Mouse (Mus musculus) liver, embryonic 14.5 days (tissue): ENCODE data around the gene 1520401A03Rik. TPM values are rescaled to one million over a fixed set of nuclear protein-coding genes. Genes with fewer than 3 reads are reported as not detected.
A peak's percentile ranks its signal among the peaks of the same experiment; 100 is the strongest.

ENCODE experiments used
- ATAC-seq: fragments of 200-750 bp; cut with Nextera tagmentation; 2 replicates; pipeline ENCODE4 v1.8.0; 2017; ENCODE audit warnings: moderate number of reproducible peaks, mild to moderate bottlenecking, moderate library complexity; ENCODE audit not compliant: insufficient read depth
- DNase-seq, 3 experiments: peaks; one replicate each; pipeline ENCODE4 v3.0.0-alpha.2; 2012 to 2013; ENCODE audit warnings: low read depth in 3 of 3, low spot score in 3 of 3
- H3K27ac ChIP-seq: fragments of 300-500 bp; sonication (generic); 2 replicates; pipeline ENCODE4 v1.5.1; 2014; ENCODE audit warnings: moderate library complexity, mild to moderate bottlenecking, control low read depth, inconsistent platforms
- H3K27me3 ChIP-seq: fragments of 300-500 bp; sonication (generic); 2 replicates; pipeline ENCODE4 v1.6.1; 2014; ENCODE audit warnings: mild to moderate bottlenecking, low read length, moderate library complexity; ENCODE audit not compliant: control insufficient read depth, insufficient read depth
- H3K36me3 ChIP-seq: fragments of 300-500 bp; sonication (generic); replicated peaks from 2 replicates; pipeline ENCODE4 v1.6.1; 2014; ENCODE audit warnings: low read depth; ENCODE audit not compliant: control insufficient read depth, insufficient read depth
- H3K4me1 ChIP-seq, 2 experiments: fragments of 200-500 bp in 1 of 2; fragments of 300-500 bp in 1 of 2; sonication (generic) in 1 of 2; replicated peaks; 2 replicates each; pipeline ENCODE4 v1.6.1; 2012 to 2014; ENCODE audit warnings: antibody characterized with exemption in 1 of 2, inconsistent platforms in 1 of 2, low read length in 1 of 2; ENCODE audit not compliant: control insufficient read depth in 2 of 2, insufficient read depth in 2 of 2
- H3K4me2 ChIP-seq: fragments of 300-500 bp; sonication (generic); 2 replicates; pipeline ENCODE4 v1.6.1; 2014; ENCODE audit warnings: low read depth, mild to moderate bottlenecking, control low read depth, moderate library complexity
- H3K4me3 ChIP-seq, 2 experiments: fragments of 200-500 bp in 1 of 2; fragments of 300-500 bp in 1 of 2; sonication (generic) in 1 of 2; 2 replicates each; pipeline ENCODE4 v1.5.1; 2012 to 2014; ENCODE audit warnings: low read depth in 2 of 2, low read length in 2 of 2, mild to moderate bottlenecking in 2 of 2, control low read depth in 1 of 2, inconsistent platforms in 1 of 2, moderate library complexity in 1 of 2; ENCODE audit not compliant: insufficient read depth in 1 of 2
- H3K9ac ChIP-seq: fragments of 300-500 bp; sonication (generic); replicated peaks from 2 replicates; pipeline ENCODE4 v1.6.1; 2014; ENCODE audit warnings: mild to moderate bottlenecking, control low read depth, moderate library complexity
- H3K9me3 ChIP-seq: fragments of 300-500 bp; sonication (generic); 2 replicates; pipeline ENCODE4 v1.6.1; 2016; ENCODE audit warnings: low read length, mixed read lengths; ENCODE audit not compliant: control insufficient read depth
- CTCF ChIP-seq: IDR thresholded peaks from 2 replicates; pipeline ENCODE4 v1.5.1; 2016; ENCODE audit warnings: antibody characterized with exemption, low read depth, control low read depth
- EP300 ChIP-seq: IDR thresholded peaks from 2 replicates; pipeline ENCODE4 v1.6.1; 2016; ENCODE audit warnings: antibody characterized with exemption, low read depth
- WGBS: fragments of 180-500 bp; shearing (Covaris S2); extraction: QIAGEN DNeasy Blood & Tissue Kit; methylation state at CpG from one replicate; pipeline ENCODE4 v1.1.7; 2014; ENCODE audit not compliant: insufficient replicate concordance; 5-methylcytosine and 5-hydroxymethylcytosine counted together
- polyA plus RNA-seq, 2 experiments: library from polyadenylated mRNA; depleted of rRNA in 1 of 2; stranded (reverse) in 1 of 2; unstranded in 1 of 2; fragments of >200 nt; fragmentation: Nextera tagmentation in 1 of 2; extraction: Ambion mirVana in 1 of 2; gene quantifications; 2 replicates each; pipeline versions ENCODE4 v1.2.1 to v1.2.3; 2012 to 2014

Gene 1520401A03Rik
- polyA plus RNA-seq, 2 experiments, result 0.09 TPM; not detected in 1

DNA sequence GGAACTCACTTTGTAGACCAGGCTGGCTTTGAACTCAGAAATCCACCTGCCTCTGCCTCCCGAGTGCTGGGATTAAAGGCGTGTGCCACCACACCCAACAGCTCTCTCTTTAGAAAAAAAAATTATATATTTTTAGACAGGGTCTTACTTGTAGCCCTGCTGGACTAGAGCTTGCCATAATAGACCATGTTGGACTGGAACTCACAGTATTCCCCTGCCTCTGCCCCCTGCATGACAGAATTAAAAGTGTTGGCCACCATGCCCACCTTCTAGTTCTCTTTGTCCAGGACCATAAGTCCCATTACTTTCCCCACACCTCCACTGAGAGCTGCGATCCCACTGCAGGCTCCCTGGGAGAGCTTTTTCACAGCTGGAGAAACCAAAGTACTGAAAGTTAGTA, 24.9 kb upstream of the 1520401A03Rik start:
- no peak for DNase-seq
- 50% methylated on average over 3 of the region's 3 CpGs for WGBS
- ATAC-seq, result no peak
- Histone ChIP-seq H3K4me1 (peaks cover 0 to 3% of the 10 kb centered on the region in 2 experiments; a peak in 1 of 4 replicates), H3K27ac (no peak overlapping the region), H3K4me3 (no peak overlapping the region), H3K27me3 (peaks cover 47% of the 10 kb centered on the region), H3K9ac (no peak overlapping the region), H3K9me3 (no peaks in the 10 kb centered on the region), H3K4me2 (no peak overlapping the region), H3K36me3 (no peaks in the 10 kb centered on the region)
- no peak for TF ChIP-seq CTCF
- TF ChIP-seq EP300, result no peak

DNA sequence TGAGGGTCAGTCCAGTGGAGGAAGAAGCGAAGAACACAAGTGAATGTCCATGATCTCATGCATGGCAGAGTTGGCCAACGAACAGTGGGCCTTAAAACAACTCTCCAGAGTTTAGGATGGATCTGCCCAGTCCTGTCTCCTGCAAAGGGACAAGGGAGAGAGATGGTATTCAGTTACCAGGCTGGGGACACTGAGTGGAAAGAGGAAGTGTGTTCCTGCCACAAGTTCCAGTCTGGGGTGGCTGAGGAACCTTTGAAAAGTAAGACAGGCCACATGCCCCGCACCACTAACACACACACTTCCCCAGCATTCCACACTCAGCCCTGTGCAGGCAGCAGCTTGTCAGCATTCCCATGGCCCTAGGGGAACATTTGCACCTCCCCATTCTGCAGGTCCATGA, 24.2 kb upstream of the 1520401A03Rik start:
- whole genome bisulfite sequencing, result 42% methylated on average over 3 of the region's 3 CpGs
- no peak overlapping the region for H3K27ac ChIP-seq
- no peaks in the 10 kb centered on the region for H3K9me3 ChIP-seq
- DNase-seq, result no peak
- H3K9ac ChIP-seq, result no peak overlapping the region
- TF ChIP-seq EP300 (no peak), CTCF (no peak)
- H3K27me3 ChIP-seq, result peaks cover 54% of the 10 kb centered on the region
- no peak for ATAC-seq
- H3K4me3 ChIP-seq, result no peak overlapping the region
- no peak overlapping the region for H3K4me2 ChIP-seq
- H3K36me3 ChIP-seq, result no peaks in the 10 kb centered on the region
- H3K4me1 ChIP-seq, result peaks cover 0 to 3% of the 10 kb centered on the region in 2 experiments; a peak in 1 of 4 replicates

DNA sequence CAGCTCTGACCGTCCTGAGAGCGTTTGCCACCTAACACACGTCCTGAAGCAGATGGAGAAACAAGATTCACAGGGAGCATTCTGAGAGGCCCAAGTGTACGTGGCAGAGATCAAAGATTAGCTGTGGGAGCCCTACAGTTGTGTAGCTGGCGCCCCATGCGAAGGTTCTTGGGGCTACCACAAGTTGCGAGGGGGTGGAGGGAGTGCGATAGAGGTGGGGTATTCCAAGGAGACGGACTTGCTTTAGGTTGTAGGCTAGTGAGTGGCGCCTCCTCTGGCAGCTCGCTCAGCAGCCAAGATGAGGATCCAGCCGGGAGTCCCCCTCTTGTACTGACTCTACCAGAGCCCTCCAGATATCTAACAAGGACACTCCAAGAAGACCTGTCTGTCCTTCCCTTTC, 23.7 kb upstream of the 1520401A03Rik start:
- H3K27me3 ChIP-seq, result peaks cover 58% of the 10 kb centered on the region
- H3K36me3 ChIP-seq, result no peaks in the 10 kb centered on the region
- 6% methylated on average over 12 of the region's 12 CpGs for WGBS
- H3K27ac ChIP-seq, result no peak overlapping the region
- H3K4me2 ChIP-seq, result no peak overlapping the region
- no peak overlapping the region for H3K9ac ChIP-seq
- DNase-seq, result no peak
- H3K4me1 ChIP-seq, result peaks cover 0 to 5% of the 10 kb centered on the region in 2 experiments; a peak in 2 of 4 replicates
- no peak for ATAC-seq
- no peak for TF ChIP-seq EP300
- TF ChIP-seq CTCF, result peak; percentile 42
- H3K9me3 ChIP-seq, result no peaks in the 10 kb centered on the region
- no peak overlapping the region for H3K4me3 ChIP-seq

DNA sequence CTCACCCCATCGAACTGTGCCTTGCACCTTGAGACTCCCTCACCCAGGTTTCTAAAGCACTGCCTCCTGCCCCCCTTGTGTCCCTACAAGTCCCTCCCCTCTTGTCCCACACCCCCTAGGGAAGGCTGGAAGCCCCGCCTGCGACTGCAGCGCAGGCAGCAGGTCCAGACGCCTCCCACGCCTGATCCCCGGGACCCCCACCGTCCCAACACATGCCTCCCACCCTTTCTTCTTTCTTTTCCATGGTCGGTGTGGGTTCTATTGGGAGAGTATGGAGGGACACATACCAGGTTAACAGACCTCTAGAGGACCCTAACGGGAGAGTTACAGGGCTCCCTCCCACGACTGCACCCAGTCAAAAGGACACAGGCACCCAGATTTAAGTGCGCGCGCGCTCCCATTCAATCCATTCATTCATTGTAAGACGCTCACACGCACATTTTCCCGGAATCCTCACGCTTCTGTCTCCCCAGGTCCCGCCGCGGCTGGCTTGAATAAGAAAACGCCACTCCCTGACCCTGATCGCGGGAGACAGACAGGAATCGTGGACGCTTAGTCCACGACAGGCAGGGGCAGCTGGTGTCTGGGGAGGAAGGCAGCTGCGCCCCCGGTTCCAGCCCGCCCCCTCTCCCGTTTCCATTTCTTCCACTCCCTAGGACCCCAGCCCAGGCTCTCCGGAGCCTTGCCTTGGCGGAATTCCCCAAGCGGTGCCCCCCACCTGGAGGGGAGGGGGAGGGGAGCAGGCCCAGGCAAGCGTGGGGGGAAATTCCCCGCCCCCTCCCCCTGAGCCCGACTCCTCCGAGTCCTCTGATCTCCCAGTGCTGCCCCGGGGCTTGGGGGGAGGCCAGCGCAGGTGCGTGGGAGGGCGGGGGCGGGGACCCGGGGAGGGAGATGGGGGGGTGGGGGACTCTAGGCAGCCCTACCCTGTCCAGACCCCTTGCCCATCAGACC, 23.0 kb upstream of the 1520401A03Rik start, which contains the start of gene Kremen2:
TSS of gene Kremen2 (minus strand) at position 533 of the 951 bp plus-strand sequence.
- Histone ChIP-seq H3K27me3 (peaks cover 65% of the 10 kb centered on the region), H3K4me2 (peak within 1 kb of the TSS; percentile 6), H3K4me3 (0 out of 4 replicates have a peak within 1 kb of the TSS, but pooled peaks of 1 of the 2 experiments have one; percentile 11), H3K4me1 (peaks cover 4 to 10% of the 10 kb centered on the region in 2 experiments; a peak in 3 of 4 replicates), H3K9me3 (no peaks in the 10 kb centered on the region), H3K9ac (no peak within 1 kb of the TSS), H3K27ac (no peak within 1 kb of the TSS), H3K36me3 (no peaks in the 10 kb centered on the region)
- DNase-seq (no peak), ATAC-seq (no peak)
- WGBS, result 2% methylated on average over 39 of the region's 45 CpGs
- TF ChIP-seq CTCF (no peak), EP300 (no peak)

DNA sequence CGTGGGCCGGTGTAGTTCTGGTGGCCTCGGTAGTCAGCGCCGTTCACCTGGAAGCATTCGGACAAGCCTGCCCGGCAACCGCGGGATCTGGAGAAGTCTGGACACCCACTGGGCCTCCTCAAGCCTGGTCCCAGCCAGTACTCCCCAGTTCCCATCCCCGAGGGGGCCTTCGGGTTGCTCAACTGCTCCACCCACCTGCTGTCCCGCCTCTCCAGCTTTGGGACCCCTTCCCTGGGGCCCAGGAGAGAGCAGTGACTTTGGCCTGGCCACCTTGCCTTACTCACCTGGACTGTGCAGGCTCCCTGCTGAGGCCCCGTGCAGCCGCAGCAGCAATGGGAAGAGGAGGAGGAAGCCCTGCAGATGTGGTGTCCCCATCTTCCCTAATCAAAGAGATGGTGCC, 22.1 kb upstream of the 1520401A03Rik start:
- Histone ChIP-seq H3K4me1 (peaks cover 6 to 10% of the 10 kb centered on the region in 2 experiments; a peak in 3 of 4 replicates), H3K4me2 (no peak overlapping the region), H3K4me3 (no peak overlapping the region), H3K9me3 (no peaks in the 10 kb centered on the region), H3K27ac (no peak overlapping the region), H3K36me3 (no peaks in the 10 kb centered on the region), H3K27me3 (peaks cover 71% of the 10 kb centered on the region), H3K9ac (no peak overlapping the region)
- TF ChIP-seq EP300 (no peak), CTCF (no peak)
- DNase-seq (no peak), ATAC-seq (no peak)
- WGBS, result 5% methylated on average over 13 of the region's 14 CpGs
